Mouse (Mus musculus) macrophage (primary cell): ENCODE results near the gene Tm2d3. TPM values are rescaled to one million over a fixed set of nuclear protein-coding genes. Genes with fewer than 3 reads are reported as not detected.

Source experiments
- H3K27ac ChIP-seq: fragments of 350-480 bp; formaldehyde crosslinking; 2 replicates; pipeline ENCODE4 v1.9.0; 2021
- H3K36me3 ChIP-seq: fragments of 350-480 bp; formaldehyde crosslinking; 2 replicates; pipeline ENCODE4 v1.9.0; 2021; ENCODE audit errors: inconsistent target
- H3K4me3 ChIP-seq: fragments of 350-480 bp; formaldehyde crosslinking; 2 replicates; pipeline ENCODE4 v1.9.0; 2021; ENCODE audit errors: inconsistent target
- H3K79me2 ChIP-seq: fragments of 350-480 bp; formaldehyde crosslinking; 2 replicates; pipeline ENCODE4 v1.9.0; 2021; ENCODE audit errors: inconsistent target
- WGBS: methylation state at CpG from one replicate; pipeline ENCODE4 v1.1.7; 2026; ENCODE audit warnings: inconsistent platforms; ENCODE audit not compliant: missing documents; 5-methylcytosine and 5-hydroxymethylcytosine counted together
- polyA plus RNA-seq: library from polyadenylated mRNA; stranded (reverse); fragments of 250-400 nt; gene quantifications from 3 replicates; pipeline ENCODE4 v1.2.4, GENCODE M21; 2018; ENCODE audit warnings: inconsistent platforms

Tm2d3 gene
- polyA plus RNA-seq, 1 experiment from 2014 or later, result 28.5 TPM

GRCm38 (mm10) chr7:65684256-65684835 lies 6.6 kb upstream of the Tm2d3 start:
- WGBS, result 94% methylated on average over 7 of the region's 7 CpGs
- no peaks in the 10 kb centered on the region for H3K36me3 ChIP-seq
- H3K27ac ChIP-seq, result no peak overlapping the region
- no peak overlapping the region for H3K4me3 ChIP-seq
- no peaks in the 10 kb centered on the region for H3K79me2 ChIP-seq

- no peak overlapping the region for H3K4me3 ChIP-seq
- H3K79me2 ChIP-seq, result no peaks in the 10 kb centered on the region
- 98% methylated on average over 9 of the region's 9 CpGs for WGBS
- no peaks in the 10 kb centered on the region for H3K36me3 ChIP-seq
- H3K27ac ChIP-seq, result no peak overlapping the region
Observed at GRCm38 (mm10) chr7:65686664-65687063, 4.3 kb upstream of the Tm2d3 start.

GRCm38 (mm10) chr7:65691929-65692605 lies 1.1 kb downstream of the Tm2d3 start:
- 98% methylated on average over 8 of the region's 8 CpGs for WGBS
- H3K27ac ChIP-seq, result no peak overlapping the region
- no peak overlapping the region for H3K4me3 ChIP-seq
- H3K79me2 ChIP-seq, result peaks cover 12% of the 10 kb centered on the region
- peaks cover 3% of the 10 kb centered on the region; the same call in 1 of the 2 replicates for H3K36me3 ChIP-seq

DNA sequence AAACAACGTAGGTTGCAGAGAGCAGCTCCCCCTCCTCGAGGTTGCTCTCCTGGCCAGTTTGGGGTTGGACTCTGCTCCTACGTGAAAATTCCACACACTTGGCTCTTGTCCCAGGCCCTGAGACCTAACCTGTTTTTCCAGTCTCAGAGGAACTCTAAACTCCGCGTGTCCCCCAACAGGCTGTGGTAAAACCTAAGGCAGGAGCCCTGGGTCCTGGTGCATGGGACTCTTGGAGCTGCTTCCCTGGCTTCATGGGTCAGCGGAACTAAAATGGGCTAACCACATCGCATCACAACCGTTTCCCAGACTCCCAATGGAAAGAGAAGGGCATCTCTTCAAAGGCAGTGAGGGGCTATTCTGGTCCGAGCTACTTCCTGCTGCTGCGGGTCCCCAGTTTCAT lies 1.9 kb downstream of the Tm2d3 start:
- Histone ChIP-seq H3K36me3 (peaks cover 11% of the 10 kb centered on the region; the same call in 1 of the 2 replicates), H3K27ac (no peak overlapping the region), H3K4me3 (peak overlapping the region; percentile 75), H3K79me2 (peaks cover 12% of the 10 kb centered on the region)
- WGBS, result 16% methylated on average over 10 of the region's 10 CpGs

DNA sequence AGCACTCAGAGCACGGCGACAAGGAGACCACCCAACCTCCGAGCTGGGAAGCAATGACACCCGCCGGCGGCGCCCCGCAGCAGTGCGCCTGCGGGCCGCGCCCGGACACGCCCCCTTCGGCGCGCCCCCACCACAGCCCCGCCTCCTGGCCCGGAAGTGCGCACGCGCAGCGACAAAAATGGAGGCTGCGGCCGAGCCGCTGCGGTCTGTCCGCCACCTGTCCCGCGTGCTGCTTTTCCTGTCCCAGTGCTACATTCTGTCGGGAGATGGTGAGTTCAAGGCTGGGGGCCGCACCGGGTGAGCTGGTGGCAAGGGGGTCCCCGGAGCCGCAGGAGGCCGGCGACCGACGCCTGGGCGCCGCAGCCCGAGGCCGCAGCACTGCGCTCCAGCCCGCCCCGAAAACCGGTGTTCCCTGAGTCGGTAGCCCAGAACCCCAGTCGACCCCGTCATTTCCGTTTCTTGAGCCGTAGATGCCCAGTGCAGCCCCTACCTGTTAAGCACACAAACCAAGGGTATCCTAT lies 2.4 kb downstream of the Tm2d3 start:
- H3K4me3 ChIP-seq, result peak overlapping the region; percentile 75
- WGBS, result 0% methylated on average over 50 of the region's 52 CpGs
- no peak overlapping the region for H3K27ac ChIP-seq
- H3K79me2 ChIP-seq, result peaks cover 12% of the 10 kb centered on the region
- H3K36me3 ChIP-seq, result peaks cover 16% of the 10 kb centered on the region; the same call in 1 of the 2 replicates

DNA sequence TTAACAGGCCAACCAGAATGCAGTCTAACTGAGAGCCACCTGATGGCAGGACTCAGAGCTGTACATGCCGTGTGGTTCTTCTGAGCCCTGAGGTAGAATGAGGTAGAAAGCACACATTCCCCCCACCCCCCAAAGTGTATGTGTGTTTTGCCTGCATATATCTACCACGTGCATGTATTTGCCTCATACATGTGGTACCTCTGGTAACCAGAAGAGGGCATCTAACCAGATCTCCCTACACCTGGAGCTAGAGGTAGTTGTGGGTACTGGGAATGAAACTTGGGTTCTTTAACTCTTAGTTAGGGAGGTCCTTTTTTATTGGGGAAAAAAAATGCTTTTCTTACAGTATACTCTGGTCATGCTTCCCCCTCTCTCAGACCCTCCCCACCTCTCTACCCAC lies 5.5 kb downstream of the Tm2d3 start:
- Histone ChIP-seq H3K36me3 (peaks cover 44% of the 10 kb centered on the region; the same call in 1 of the 2 replicates), H3K27ac (no peak overlapping the region), H3K4me3 (no peak overlapping the region), H3K79me2 (peaks cover 12% of the 10 kb centered on the region)
- WGBS, result 63% methylated on average over 2 of the region's 2 CpGs

- H3K27ac ChIP-seq, result no peak overlapping the region
- no peak overlapping the region for H3K4me3 ChIP-seq
- 92% methylated on average over 7 of the region's 7 CpGs for WGBS
- peaks cover 49% of the 10 kb centered on the region; the same call in 1 of the 2 replicates for H3K36me3 ChIP-seq
- H3K79me2 ChIP-seq, result no peaks in the 10 kb centered on the region
Observed at GRCm38 (mm10) chr7:65702076-65702475, 11.1 kb downstream of the Tm2d3 start.

DNA sequence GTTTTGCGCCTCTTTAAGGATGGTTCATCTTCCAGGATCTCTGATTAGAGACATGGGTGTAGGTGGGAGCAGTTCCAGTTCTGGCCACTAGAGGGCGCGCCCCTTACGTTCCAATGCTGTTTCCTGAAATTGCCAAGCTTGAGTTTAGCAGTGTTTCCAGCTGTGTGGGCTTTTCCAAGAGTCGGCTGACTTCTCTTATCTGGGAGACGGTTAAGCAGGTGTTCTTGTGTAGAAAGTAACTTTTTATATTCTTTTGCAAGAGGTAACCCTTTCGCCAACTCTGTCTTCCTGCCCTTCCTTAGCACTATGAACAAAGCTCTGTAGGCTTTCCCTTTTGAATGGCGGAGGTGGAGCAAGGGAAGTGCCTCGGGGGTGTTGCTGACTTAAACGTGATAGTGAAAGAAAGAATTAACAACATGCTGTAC lies 13.9 kb downstream of the Tm2d3 start:
- Histone ChIP-seq H3K4me3 (peak overlapping the region; percentile 26), H3K27ac (no peak overlapping the region), H3K36me3 (peaks cover 21% of the 10 kb centered on the region; the same call in 1 of the 2 replicates), H3K79me2 (no peaks in the 10 kb centered on the region)
- 5% methylated on average over 10 of the region's 10 CpGs for WGBS

- no peaks in the 10 kb centered on the region for H3K79me2 ChIP-seq
- 94% methylated on average over 1 of the region's 1 CpGs for WGBS
- no peaks in the 10 kb centered on the region for H3K36me3 ChIP-seq
- H3K27ac ChIP-seq, result no peak overlapping the region
- H3K4me3 ChIP-seq, result no peak overlapping the region
Observed at GRCm38 (mm10) chr7:65708506-65708905, 17.5 kb downstream of the Tm2d3 start.

- Histone ChIP-seq H3K27ac (no peak overlapping the region), H3K4me3 (no peak overlapping the region), H3K79me2 (no peaks in the 10 kb centered on the region), H3K36me3 (no peaks in the 10 kb centered on the region)
- WGBS, result 96% methylated on average over 3 of the region's 3 CpGs
Observed at GRCm38 (mm10) chr7:65710301-65710700, 19.3 kb downstream of the Tm2d3 start.

GRCm38 (mm10) chr7:65713782-65714181 lies 22.8 kb downstream of the Tm2d3 start:
- Histone ChIP-seq H3K36me3 (no peaks in the 10 kb centered on the region), H3K27ac (no peak overlapping the region), H3K4me3 (no peak overlapping the region), H3K79me2 (no peaks in the 10 kb centered on the region)
- 84% methylated on average over 5 of the region's 5 CpGs for WGBS

DNA sequence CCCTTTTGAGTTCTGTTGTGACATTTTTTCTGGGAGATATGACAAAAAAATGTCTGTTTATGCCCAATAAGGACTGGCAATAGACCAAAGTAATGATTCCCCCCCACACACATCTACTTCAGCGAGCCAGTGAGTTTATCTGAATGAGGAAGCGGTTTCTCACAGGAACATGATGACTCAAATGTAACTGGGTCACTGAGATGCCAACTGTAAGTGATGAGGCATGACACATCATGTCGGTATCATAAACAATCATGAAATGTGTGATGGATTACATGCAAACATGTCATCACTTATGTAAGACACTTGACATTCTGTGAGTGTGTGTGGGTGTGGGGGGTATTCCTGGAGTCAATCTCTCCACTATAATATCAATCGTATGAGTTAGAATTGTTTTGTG lies 23.3 kb downstream of the Tm2d3 start:
- no peak overlapping the region for H3K4me3 ChIP-seq
- no peaks in the 10 kb centered on the region for H3K36me3 ChIP-seq
- H3K79me2 ChIP-seq, result no peaks in the 10 kb centered on the region
- H3K27ac ChIP-seq, result no peak overlapping the region
- 47% methylated on average over 4 of the region's 4 CpGs for WGBS

DNA sequence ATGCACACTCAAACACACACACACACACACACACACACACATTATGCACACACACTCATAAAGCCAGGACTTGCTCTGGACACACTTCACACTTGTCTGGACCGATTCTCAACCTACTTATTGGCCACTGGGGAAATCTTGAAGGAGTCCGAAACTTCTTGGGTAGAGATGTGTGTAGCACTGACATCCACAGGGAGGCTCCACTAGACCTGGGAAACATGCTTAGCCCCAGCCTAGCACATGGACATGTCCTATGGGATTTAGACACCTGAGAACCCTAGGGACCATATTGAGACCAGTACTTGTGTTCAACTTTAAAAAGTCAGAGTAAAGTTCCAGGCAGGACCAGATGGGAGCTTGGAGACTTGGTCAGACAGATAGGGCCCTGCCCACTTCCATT lies 43.1 kb downstream of the Tm2d3 start:
- H3K36me3 ChIP-seq, result no peaks in the 10 kb centered on the region
- 89% methylated on average over 2 of the region's 2 CpGs for WGBS
- no peak overlapping the region for H3K4me3 ChIP-seq
- no peak overlapping the region for H3K27ac ChIP-seq
- H3K79me2 ChIP-seq, result no peaks in the 10 kb centered on the region

GRCm38 (mm10) chr7:65735261-65735660 lies 44.3 kb downstream of the Tm2d3 start:
- 94% methylated on average over 3 of the region's 3 CpGs for WGBS
- no peaks in the 10 kb centered on the region for H3K36me3 ChIP-seq
- H3K27ac ChIP-seq, result no peak overlapping the region
- H3K79me2 ChIP-seq, result no peaks in the 10 kb centered on the region
- H3K4me3 ChIP-seq, result no peak overlapping the region

DNA sequence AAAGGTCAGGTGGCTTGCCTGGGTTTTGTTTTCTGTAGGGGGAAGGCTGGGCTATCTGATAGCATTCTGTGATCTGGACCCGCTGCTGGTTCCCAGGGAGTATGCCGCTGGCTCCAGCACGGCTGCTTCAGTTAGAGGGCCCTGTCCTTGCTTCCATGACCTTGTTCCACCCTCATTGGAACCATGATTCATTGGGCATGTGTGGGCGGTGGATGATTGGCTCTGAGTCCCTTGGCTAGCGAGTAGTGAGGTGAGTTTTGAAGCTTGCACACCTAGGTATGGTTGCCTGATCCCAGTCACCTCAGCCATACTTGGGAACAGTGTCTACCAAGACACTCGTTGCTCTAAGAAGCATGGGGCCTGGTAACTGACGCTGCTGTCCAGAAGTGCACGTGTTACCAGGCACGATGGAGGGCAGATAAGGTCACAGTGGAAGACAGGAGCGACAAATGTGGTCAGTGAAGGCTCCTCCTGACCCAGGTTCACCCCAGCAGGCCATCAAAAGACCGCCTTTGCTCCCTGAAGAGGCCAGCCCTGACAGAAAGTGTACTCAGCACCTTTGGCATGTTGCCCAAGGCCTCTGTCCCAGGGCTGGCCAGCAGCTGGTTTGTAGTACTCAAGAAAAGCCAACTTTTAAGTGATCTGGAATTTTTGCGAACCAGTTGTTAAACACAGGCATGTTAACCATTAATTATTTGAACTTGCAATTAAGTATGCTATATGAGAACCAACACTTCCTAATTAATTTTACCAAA lies 46.5 kb downstream of the Tm2d3 start:
- Histone ChIP-seq H3K27ac (no peak overlapping the region), H3K79me2 (no peaks in the 10 kb centered on the region), H3K4me3 (no peak overlapping the region), H3K36me3 (no peaks in the 10 kb centered on the region)
- WGBS, result 79% methylated on average over 12 of the region's 12 CpGs
